Mouse (Mus musculus) induced T-regulatory cell, adult 2 months (primary cell): ENCODE measurements around the gene Mvb12b.

Experiments used
- DNase-seq: peaks from one replicate; pipeline ENCODE4 v3.0.0-alpha.2; 2012; ENCODE audit warnings: low read depth

The Mvb12b gene

DNA sequence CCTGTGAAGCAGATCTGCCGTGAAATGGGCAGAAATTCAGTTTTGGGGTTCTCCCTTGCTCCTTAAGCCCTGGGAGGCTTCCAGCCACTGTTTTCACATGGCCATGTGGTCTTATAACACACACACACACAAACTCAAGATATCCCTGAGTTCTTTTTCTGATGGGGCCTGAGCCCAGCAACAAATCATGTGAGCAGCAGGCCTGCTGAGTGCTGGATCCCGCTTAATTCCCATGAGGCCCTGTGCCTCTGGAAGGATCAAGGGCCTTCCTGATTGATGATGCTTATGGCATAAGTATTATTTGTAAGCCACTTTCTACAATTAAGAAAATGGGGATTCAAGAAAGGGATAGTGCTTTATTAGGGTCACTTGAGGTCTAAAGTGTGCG is 2.5 kb downstream of the Mvb12b start:
- DNase-seq: no peak

DNA sequence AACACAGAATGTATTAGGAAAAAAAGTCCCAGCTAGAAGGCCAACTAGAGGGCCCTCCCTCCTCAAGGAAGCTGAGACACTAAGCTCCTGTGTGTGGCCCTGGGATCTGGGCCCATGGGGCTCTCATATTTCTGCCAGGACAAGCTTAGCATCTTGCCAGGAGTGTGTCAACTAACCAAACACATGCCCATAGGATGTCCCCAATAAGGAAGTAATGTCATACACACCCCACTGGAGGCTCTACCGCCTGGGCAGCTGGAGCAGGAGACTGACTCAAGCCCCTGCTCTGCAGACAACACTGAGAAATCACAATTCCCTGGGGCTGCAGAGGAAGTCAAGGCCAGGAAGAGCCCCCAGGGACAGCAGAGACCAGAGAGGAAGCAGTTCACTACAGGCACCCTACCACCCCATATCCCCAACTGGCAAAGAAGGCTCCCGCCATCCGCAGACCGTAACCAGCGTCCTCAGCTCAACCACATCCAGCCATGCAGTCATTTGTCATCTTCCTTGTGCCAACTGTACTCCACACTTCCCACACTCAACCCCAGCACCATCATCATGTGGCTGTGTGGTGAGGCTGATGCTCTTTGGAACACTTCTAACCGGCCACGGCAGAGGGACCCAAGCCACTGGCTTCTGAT is 3.0 kb downstream of the Mvb12b start:
- DNase-seq: no peak

DNA sequence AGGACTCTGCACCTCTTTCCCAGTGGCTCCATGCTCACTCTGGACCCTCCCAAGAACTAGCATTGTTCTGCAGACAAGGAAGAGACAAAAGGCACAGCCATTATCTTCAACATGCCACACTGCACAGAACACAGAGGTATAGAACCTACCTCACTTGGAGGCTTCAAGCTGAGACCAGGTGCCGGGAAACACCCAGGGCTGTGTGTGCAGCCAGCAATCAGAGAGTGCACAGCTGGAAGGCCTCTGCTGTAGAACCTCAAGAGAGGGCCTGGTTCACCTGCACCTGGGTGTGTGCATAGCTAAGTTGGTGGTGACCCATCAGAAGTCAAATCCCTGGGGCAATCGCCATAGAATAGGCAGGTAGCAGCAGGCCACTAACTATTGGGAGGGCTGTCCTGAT is 8.5 kb downstream of the Mvb12b start:
- no peak for DNase-seq

DNA sequence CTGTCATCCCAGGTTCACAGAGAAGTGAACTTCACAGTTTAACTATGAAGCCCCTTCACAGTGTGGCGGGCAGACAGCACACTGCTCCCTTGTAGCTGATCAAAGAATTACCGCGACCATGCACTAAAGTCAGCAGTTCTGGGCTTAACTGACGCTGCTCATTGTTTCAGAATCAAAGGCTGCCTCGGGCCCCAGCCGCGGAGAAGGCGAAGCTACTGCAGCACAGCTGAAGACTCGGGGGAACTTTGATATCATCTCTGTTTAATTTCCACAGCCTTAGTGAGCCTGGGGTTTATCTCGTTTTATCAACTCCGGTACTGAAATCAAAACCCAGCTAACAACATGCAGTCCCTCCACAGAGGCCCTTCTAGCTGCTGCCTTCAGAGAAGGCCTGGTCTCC is 9.3 kb downstream of the Mvb12b start:
- peak; percentile 29 for DNase-seq

DNA sequence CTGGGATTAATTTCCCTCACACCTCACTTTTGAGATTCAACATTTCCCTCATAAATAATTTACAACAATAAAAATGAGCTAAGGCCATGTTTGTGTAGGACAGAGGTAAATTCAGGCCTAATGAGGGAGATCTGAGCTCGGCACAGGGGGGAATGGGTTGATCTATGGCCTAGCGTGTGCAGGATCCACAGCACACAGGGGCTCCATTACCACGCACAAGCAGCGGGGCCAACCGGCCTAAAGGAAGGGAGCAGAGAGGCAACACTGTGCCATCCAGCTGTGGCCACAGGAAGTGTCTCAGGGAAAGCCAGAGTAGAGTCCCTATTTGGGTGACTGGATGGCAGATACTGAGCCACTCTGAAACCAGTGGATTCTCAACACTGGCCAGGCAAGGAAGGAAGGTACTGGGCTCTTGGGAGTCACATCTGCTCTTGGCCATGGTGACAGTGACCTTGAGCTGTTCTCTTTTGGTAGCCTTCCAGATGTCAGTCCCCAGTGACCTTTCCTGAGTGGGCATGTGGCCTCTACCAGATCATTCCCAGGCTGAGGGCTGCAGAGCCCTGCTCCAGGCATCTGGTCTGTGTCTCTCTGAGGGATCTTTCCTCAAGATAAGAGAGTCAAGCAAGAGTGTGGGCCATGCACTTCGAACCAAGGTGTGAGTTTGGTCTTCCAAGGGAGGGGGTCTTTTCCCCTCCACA is 9.9 kb downstream of the Mvb12b start:
- DNase-seq: no peak

DNA sequence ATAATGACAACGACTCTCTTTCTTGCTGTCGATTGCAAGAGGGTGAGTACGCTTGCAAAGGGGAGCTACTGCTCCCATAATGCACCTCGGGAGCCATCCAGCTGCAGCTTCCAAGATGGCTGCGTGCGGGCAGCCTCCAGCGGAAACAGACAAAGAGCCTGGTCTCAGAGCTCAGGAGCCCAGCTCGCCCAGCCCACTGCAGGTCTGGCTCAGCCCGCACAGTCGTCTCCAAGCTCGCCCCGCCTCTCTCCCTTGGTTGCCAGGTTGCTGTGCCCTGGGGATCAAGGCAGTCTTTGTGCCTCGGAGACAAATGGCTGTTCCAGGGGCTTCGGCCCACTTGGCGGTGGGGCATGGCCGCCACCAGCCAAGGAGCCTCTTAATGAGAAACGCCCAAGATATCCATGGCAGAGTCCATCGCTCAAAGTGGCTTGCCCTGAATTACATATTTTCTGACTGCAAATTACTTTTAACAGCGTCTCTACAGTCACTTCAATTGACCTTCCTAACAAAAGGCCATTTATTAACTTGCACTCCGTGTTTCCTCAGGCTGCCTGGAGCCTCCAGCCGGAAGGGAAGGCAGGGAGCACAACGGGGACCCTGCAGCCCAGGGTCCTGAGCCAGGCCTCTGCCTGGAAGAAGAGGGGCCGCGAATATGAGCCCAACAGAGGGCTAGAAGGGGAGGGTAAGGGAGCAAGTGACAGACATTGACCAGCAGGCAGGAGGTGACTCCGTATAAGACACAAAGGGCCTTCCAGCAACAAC is 11.0 kb downstream of the Mvb12b start:
- no peak for DNase-seq

DNA sequence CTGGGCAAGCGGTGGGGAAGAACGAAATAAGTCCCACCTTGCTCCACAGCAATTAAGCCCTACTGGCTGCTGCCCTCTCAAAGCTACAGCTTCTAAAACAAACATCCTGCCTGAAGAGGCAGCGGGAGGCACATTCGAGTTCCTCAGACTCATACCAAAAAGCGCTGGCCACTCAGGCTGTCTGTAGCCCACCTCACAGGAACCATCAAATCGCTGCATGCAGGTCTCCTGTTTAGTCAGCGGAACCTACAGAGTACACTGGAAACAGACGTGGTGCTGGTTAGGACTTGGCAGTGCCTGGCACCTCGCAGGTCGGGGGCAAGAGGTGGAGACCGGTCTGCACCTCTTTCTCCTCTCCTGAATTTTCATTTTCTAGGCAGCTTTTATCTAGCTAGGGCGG is 12.2 kb downstream of the Mvb12b start:
- DNase-seq: no peak

DNA sequence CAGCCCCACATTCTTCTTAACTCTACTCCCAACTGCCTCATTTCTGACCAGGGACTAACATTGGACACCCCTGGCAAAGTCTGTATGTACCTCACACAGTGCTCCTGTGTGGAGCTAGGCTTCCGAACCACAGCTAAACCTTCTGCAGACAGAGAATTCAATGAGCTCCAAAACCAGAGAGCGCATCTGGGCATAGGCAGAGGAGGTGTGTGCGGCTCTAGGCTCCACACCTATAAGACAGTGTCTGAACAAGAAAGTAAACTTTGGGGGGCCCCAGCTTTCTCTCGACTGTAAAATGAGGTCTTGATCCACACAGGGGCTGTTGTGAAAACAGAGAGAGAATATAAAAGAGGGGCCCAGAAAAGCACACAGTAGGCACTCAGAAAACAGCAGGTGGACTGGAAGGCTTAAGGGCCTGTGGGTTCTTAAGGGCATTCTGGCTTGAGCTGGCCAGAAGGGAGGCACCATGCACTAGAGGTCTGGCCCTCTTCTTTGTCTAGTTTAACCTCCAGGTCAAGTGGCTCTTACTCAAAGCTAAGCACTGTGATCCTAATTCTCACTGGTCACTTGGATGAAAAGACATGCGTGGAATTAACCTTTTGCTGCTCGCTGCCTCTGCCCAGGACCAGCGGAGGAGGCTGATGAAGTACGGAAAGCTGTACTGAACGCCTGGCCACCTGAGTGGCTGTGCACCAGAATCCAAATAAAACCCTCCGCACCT is 12.7 kb downstream of the Mvb12b start:
- no peak for DNase-seq

DNA sequence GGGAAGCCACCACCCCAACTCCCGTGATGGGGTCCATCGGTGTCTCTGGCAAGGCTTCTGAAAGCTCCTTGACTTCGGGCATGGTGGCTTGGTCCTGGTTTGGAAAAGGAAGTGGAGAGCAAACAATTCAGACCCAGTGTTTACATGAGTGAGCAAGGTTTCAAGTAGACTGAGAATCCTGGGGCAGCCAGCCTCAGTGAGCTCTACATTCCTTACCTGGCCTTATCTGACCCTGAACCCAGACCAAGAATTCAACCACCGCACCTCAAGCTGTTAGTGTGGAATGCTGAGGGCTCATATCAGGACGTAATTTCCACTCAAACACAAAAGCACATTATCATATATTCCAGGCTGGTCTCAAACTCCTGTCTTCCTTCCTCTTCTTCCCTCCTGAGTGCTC is 13.4 kb downstream of the Mvb12b start:
- no peak for DNase-seq

DNA sequence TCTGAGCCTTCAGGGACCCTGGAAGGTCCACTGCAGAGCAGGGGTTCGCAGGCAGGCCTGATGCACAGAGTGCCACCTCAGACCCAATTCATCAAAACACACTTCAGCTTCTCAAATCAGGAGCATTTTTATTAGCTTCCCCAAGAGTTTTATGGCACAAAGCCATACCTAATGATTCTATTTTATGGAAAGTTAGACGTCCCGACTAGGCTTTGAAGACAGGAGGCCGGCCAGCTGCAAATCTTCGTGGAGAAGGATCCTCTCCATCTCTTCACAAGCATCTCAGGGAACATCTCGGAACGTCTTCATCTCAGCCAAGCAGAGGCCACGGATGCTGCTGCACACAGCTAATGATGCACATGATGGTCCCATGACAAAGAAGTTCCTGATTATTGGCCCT is 14.2 kb downstream of the Mvb12b start:
- DNase-seq: no peak

DNA sequence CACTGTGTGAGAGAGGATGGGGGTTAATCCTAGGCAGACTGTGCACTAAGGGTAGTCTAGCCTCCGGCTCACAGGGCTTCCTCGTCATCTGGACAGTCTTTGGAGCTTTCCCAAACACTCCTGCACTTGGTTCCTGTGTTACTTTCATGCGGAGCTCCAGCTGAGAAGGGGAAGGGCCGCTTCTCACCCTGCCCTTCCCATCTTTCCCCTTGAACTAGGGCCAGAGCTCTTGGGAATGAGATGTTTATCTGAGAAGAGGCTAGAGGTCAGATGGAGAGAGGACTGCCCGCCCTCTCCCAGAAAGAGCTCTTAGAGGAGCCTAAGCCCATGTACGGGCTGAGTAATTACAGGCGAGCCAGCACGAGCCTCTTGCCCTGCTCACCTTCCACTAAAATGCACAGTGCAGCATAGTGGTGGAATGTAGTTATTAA is 14.9 kb downstream of the Mvb12b start:
- no peak for DNase-seq

DNA sequence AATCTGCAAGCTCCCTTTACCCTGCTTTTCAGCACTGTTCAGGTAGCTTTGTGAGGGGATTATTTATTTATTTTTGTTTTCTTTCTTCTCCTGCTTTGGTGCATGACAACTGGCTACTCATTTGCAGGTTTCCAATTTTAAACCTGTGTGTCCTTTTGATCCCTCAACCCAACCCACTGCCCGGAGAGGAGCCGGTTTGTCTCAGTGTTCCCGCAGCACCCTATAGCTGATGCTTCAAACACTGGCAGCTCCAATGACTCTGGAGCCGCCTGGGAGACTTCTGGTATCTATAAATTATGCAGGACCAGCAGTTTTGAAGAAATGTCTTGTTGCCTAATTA is 16.6 kb downstream of the Mvb12b start:
- no peak for DNase-seq

DNA sequence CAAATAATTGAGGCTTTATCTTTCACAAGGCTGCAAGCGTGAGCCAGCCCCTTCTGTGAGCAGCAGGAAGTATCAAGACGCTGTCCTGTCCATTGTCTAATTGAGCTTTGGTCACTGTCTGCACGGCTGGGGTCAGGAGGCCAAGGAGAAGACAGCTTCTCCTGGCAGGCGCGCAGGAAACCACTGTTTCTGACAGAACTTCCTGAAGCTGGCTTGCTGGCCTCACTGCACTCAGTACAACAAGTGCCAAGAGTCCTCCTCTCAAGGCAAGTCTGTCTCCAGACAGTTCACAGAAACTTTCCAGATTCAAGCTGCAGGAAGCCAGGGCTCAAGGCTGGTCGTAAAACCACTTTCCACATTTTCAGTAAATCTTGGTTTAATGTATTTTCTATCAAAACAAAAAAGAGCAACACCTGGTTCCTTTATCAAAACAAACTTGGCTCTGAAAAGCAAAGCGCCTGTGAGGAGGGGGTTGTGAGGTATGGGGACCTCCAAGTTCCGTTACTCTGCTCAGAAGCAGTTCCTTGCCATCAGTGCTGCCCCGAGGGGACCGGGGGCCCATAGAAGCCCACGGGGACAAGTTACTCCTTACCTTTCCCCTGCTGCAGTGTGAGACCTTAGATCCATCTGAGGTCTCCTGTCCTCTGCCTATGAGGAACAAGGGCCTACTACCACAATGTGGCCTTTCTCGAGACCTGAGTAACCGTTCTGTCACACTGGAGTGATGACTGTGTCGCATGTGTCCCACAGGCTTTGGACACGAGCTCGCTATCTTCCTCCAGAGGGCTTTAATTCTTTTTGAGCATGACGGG is 17.2 kb downstream of the Mvb12b start:
- DNase-seq: no peak

DNA sequence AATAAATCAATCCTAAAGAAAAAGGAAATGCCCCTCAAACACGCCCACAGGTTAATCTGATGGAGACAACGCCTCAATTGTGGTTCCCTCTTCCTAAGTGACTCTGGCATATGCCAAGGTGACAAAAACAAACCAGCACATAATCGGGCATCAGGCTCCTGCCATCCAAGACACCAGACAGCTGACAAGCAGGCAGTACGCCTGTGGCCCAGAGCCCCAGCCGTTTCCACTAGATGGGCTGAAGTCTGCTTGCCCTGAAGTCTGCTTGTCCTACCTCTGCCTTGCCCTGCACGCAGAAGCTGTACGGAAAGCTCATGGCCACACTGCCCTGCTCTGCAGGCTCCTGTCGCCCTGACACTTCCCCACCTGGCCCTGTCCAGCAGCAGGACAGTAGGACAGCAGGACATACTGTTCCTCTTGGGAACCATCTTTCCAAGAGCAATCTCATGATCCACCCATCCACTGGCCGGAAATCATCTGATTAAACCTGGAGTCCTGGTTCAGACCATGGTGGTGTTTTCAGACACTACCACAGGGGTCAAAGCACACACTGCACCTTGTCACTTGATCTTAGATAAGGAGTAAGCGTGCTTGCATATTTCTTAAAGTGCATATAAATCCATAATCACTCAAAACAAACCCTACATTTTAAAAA is 17.9 kb downstream of the Mvb12b start:
- no peak for DNase-seq

DNA sequence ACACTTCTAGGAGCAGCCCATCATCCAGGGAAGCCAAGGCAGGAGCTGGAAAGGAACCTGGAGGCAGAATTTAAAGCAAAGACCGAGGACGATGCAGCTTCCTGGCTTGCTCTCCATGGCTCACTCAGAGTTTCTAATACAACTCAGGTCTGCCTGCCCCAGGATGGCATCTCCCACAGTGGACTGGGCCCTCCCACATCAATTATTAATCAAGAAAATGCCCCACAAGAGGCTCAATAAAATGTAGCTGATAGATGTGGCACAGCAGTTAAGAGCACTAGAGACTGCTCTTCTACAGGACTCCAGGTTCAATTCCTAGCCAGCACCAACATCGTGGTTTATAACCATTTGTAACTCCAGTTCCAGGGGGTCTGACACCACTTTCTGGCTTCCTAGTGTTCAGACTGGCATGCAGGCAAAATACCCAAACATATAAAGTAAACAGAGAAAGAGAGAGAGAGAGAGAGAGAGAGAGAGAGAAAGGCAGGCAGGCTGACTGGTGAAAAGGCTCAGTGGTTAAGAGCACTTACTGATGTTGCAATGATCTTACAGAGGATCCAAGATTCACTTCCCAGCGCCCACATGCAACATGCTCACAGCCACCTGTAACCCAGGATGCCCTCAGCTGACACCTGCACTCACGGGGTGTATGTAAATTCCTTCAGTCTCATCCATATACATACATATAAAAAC is 18.6 kb downstream of the Mvb12b start:
- no peak for DNase-seq

DNA sequence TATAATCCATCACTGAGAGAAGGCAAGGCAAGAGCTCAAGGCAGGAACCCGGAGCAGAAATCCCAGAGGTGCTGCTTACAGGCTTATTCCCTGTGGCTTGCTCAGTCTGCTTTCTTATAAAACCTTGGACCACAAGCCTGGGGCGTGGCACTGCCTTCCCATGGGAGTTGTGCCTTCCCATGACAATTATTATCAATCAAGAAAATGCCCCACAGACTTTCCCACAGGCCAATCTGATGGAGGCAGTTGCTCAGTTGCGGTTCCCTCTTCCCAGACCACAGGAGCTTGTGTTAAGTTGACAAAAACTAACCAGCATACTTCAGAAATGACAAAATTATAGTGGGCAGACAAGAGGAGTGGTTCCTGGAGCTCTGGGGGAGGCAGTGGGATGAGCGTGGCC is 19.4 kb downstream of the Mvb12b start:
- no peak for DNase-seq

DNA sequence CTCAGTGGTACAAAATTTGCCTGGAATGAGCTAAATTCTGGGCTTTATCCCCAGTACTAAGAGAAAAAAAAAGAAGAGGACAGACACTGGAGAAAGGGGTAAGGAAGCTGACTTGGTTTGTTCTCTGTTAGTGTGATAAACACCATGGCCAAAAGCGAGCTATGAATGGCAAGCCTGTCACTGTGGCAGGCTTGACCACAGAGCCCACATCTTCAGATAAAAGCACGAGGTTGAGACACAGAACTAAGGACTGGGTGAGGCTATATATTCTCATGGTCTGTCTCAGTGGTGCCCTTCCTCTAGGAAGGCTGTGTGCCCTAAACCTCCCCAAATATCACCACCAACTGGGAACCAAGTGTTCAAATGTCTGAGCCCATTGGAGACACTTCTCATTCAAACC is 31.0 kb downstream of the Mvb12b start:
- DNase-seq: no peak

DNA sequence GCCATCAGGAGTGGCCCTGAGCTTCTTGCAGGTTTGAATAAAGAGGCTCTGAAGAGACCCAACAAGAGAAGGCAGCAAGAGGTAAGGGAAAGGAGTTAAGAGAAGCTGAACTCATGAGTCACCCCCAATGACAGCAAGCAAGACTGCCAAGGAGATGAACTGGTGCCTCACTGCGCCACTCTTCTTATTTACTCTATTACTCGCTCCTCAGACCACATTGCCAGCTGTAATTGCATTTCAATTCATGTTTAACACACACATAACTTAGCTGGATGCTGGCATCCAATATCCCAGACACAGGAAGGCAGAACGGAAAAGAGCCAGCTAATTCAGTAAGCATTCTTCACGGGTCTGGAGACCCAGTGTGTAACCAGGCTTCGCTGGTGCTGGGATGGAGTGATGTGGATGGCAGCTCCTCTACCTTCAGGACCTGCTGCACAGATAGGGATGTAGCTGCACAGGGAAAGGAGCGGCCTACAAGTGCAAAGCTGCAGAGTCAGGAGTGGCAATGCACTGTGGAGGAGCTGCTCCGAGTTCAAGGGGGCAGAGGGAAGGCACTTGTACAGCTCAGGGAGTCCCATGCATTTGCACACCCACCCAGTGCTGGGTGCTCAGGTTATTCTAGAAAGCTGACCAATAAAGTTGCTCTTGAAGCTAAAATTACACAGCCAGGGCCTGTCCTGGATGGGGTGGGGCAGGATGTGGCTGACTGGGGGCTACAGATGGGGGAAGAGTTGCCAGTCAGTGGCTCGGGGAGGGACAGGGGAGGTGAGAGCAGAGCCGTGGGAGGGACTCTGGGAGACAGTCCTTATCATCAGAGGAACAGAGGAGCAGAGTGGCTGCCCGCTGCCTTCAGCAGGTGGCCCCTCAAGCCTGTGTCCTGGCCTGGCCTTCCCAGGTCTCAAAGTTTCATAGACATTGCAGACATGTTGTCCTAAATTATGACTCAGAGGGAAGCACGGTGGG is 34.5 kb downstream of the Mvb12b start:
- DNase-seq: peak; percentile 14

DNA sequence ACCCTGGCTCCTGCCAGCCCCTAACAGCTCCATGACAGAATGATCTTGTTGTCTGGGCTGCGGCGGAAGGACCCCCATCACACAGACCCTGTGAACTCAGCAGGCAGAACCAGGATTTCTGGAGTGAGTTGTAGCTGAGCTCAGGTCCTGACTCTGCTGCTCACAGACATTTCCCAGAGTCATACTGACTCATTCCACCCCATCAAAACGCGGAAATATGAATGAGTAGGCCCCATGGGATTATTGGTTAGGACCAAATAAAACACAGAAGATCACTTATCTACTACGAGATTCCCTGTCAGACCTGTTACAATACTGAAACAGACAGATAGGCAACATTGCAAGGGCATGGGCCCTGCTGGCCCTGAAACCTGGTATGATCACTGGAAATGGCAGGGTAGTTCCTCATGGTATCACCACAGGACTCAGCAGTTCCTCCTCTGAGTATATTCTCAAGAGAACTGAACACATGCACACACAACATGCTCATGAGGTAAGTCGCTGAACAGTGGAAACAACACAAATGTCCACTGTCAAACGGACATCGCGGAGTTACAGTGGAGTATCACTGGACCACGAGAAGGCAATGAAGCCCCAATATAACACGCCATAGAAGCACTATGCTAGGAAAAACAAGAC is 40.4 kb downstream of the Mvb12b start:
- no peak for DNase-seq
